Mouse (Mus musculus) left cerebral cortex, adult 11 months (tissue): ENCODE data around the gene Spata3.
"Not testable (repeated sequence)": the region's sequence is repeated elsewhere in the genome, so short reads cannot be mapped to it uniquely, and the experiment has no call there.

Experiments
- DNase-seq: peaks from one replicate; pipeline ENCODE4 v3.0.0; 2022; ENCODE audit warnings: low spot score

The Spata3 gene

DNA sequence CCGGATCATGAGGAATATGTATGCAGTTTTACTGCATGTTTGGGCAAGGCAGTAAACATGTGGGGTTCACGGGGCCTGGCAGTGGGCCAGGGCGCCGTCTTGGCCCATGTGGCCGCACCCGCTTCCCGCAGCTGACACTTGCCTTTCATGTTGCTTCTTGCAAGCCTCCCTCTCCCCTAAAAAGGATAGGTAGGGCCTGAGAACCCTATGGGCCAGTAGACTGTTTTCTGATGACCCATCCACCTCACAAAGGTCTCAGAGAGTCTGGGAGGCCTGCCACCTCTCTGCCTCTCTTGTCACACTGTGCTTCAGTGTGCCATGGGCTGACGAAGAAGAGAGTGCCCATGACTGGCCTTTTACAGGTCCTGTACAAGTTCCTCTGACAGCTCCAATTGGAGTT, at the start of gene Spata3:
Gene Spata3, plus strand, starts transcription at position 301 of the 400 bp plus-strand sequence.
- DNase-seq: no peak

DNA sequence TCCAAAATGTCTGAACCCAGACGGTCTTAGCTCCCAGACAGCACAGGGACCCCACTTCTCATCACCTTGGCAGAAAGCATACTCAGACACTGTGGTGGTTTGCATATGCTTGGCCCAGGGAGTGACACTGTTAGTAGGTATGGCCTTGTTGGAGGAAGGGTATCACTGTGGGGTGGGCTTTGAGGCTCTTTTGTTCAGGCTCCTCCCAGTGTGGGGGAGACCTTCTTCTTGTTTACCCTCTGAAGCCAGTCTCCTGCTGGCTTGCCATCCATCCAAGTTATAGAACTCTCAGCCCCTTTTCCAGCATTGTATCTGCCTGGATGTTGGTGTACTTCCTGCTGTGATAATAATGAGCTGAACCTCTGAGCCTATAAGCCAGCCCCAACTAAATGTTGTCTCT, 47.5 kb upstream of the Spata3 start:
- DNase-seq: no peak

DNA sequence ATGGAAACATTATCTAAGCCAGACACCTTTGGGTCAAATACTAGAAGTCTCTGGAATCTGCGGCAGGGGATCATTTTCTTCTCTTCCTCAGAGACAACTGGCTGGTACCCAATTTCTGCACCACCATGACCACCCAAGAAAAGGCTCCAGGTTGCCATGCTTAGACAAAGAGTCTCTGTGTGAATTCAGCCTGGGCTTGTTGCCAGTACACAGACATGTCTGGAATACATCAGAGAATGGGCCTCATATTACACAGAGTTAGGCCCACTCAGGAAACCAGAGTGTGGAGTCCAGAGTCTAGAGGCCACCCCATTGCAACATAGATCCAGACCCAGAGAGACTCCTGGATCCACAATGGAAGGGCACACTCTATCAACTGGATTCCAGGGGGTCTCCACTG, 47.1 kb upstream of the Spata3 start:
- DNase-seq: peak; percentile 29

DNA sequence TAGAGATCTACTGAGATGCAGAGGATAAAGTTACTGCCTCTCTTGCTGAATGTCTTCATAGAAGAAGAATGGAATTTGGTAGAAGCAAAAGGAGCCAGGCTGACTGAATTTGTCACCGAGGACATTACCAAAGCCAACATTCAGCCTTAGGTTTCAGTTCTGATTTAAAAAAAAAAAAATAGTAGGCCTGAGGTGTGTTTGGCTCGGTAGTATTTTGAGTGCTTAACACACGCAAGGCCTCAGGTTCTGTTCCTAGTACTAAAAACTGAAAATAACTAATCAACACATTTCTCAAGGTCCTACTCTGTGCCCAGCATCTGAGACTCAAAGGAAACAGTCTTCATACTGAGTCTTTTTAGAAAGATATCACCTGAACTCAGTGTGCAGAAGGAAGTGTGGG, 45.5 kb upstream of the Spata3 start:
- no peak for DNase-seq

DNA sequence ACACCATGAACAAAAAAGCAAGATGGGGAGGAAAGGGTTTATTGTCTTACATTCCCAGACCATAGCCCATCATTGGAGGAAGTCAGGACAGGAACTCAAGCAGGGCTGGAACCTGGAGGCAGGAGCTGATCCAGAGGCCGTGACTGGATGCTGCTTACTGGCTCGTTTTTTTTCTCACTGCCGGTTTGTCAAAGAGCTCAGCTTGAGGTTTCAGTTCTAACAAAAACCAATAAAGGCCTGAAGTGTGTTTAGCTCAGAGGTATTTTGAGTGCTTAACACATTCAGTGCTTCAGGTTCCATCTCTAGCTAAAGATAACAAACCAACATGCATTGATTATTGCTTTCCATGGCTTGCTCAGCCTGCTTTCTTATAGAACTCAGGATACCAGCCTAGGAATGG, 44.3 kb upstream of the Spata3 start:
- no peak for DNase-seq

DNA sequence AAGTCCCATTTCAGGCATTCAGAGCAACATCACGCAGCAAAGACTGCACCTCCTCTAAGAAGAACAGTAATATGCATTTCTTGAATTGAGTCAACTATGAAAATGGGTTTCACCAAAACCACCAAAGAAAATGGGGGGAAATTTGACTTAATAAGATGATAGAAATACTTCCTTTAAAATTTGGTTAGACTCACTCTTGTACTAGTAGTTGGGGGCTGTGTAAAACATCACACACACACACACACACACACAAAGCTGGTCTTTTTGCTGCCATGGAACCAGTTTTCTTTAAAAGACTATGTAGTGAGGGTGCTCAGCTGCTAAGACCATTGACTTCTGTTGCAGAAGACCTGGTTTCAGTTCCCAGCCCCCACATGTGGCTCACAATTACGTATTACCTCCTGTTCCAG, 43.1 kb upstream of the Spata3 start:
- DNase-seq: no peak

DNA sequence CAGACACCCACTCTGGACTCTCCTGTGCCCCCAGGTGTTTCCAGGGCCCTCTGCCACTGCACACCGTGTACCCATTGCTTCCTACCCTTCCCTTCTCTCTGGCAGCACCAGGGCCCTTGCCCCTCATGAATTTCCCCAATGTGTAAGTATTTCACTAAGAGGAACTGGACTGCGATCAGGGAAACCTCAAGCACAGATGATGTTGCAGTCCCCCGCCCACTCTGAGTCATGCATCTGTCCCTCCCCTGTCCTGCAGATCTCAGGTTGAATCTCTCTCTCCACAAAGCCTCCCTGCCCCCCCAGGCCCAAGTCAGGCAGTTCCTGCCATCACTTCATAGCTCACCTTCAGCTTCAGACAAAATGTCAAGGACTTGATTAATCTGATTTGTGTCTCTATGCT, 38.9 kb upstream of the Spata3 start:
- DNase-seq: no peak

DNA sequence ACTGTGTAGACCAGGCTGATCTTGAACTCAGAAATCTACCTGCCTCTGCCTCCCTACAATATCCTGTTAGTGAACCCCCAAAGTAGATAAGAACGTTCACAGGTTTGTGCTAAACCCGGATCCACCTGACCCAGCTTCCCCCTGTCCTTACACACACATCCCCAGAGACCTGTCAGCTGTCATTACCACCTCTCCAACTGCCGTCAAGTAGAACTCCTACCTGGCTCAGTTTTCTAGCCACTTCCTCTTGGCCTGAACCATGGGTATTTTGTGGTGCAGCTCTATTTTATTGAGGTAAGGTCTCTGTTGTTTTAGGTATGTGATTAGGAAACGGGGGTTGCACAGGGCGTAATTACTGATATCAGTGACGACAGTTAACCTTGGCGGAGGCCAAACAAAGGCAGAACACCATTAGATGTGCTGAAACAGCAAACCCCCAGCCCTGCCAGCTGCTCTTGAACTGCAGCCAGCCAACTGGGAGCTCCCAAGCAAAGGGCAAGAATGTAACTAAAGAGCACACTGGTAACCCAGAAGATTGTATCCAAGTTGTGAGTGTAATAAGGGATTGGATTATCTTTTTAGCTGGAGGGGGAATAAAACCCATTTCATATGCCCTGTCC, 34.8 kb upstream of the Spata3 start:
- DNase-seq: no peak

DNA sequence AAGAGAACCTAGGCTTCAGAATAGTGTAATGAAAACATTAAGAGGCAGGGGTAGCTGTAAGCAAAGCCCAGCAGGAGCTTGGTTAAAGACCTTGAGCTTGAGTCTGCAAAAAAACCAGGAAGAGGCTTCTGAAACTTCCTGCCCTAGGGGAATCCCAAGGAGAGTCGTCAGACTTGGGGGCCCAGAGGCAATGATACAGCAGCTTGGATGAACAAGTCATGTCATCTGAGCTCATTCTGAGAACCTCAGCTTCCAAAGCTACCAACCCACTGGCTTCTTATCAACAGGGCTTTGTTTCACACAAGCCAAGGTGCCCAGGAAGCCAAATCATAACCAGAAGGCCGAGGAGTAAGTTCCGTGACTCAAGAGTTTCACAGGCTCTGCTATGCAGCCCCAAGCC, 30.8 kb upstream of the Spata3 start:
- no peak for DNase-seq

DNA sequence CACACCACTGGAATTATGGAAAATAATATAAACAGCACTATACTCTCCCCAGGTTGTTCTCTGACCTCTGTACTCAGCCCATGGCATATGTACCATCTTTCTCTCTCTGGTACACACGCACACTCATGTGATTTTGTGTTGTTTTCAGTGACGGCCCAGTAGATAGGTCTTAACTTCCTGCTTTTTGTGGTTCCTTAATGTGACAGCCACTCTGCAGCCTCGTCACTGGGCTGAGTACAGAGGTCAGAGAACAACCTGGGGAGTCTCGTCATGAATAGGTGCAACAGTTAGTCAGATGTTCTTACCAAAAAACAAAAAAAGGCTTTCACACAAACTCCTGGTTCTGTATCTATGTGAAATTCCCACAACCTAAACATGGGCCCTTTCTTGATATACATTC, 28.3 kb upstream of the Spata3 start:
- DNase-seq: no peak

DNA sequence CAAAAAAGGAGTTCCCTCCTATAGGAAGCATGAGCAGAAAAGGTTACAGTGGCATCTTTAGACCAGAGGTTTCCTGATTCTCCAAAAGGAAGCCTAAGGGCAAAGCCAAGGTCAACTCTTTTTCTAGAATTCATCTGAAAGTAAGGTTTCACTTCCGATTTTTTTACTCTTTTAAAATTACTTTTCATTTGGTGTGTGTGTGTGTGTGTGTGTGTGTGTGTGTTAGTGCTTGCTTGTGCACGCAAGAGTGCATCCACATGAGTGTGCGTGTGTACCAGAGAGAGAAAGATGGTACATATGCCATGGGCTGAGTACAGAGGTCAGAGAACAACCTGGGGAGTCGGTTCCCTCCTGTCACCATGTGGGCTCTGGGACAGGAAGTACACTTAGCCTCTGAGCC, 27.7 kb upstream of the Spata3 start:
- not testable (repeated sequence) for DNase-seq

DNA sequence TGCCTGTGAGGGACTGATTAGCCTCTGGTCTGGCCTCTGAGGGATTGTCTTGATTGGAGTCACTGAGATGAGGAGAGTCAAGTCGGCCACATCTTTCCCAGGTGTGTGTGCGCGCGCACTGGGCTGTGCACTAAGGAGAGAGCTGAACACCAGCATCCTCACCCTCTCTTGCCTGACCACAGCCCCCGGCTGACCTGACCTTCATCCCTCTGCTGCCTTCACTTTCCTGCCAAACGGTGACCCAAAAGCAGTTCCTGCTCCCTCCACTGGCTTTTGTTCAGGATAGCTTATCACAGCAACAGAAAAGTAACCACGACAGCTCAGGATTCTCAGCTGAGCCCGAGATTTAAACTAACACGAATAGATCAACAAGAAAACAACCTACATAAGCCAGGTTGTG, 24.4 kb upstream of the Spata3 start:
- no peak for DNase-seq

DNA sequence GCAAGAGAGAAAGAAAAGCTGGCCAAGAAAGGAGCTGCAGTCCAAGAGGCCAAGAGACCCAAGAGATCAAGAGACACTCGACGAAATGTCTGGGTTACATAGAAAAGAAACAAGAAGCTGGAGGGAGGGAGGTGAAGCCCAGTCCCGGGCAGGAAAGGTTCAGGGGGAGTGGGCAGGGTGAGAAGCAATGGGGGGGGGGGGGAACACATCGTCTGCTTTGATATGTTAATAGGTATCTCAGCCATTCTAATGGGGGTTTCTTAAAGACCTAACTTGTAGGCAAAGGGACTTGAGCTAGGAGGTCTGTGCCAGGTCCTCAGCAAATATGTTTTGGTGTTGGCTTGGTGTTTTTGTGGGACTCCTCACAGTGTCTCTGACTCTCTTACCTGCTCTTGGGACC, 23.1 kb upstream of the Spata3 start:
- no peak for DNase-seq

DNA sequence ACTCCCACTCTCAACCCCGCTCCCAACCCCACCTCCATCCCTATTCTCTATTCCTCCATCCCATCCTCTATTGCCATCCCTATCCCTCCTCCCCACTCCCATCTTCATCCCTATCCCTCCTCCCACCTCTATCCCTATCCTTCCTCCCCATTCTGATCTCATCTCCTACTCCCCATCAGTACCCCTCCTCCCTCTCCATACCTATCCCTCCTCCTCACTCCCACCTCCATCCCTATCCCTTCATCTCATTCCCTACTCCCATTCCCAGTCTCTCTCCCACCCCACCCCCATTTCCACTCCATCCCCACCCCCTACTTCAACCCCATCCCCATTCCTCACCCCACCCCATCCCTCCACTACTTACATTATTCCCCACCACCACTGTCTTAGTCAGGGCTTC, 19.4 kb upstream of the Spata3 start:
- DNase-seq: no peak

DNA sequence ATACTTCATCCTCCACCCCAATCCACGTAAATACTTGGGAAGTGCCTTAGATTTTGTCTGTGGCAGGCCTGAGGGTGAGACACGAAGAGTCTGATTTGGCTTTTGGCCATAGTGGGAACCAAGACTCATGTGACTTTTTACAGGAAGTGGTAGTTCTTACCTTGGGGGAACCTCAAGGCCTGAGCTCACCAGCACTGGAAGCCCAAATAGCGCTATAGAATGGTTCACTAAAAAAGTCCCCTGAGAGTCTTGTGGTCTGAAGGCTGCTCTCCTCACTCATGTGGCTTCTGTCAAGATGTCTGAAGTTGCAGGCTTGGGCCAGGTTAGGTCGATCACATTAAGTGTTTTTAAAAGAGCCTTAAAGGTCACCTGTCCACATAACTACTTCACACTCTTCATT, 18.6 kb upstream of the Spata3 start:
- no peak for DNase-seq

DNA sequence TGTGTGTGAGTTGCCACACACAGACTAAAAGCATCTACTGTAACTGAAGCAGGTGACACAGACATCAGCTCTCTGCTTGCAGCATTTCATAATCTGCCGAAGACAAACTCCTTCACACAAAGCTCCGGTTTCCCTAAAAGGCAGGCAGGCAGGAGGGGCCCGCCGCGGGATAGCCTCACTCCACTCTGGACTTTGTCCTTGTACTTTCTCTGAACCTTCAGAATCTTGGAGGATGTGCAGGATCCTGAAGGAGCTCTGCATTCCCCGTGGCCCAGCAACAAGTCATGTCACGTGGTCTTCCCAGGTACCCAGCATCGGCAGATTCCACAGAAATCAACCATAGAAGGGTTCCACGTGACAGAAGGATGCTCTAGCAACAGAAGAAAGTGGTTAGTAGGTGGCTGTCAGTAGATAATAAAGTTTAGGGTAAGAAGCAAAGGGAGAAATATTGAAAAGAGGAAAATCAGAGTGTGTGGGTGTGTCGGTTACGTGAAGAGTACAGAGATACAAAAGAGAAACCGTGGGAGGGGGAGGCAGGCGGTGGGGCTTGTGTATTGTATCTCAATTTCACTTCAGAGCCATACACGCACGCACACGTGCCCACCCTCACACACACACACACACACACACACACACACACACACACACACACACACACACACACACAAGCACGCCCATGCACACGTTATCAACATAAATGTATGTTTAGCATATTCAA, 16.6 kb upstream of the Spata3 start:
- DNase-seq: peak; percentile 42

DNA sequence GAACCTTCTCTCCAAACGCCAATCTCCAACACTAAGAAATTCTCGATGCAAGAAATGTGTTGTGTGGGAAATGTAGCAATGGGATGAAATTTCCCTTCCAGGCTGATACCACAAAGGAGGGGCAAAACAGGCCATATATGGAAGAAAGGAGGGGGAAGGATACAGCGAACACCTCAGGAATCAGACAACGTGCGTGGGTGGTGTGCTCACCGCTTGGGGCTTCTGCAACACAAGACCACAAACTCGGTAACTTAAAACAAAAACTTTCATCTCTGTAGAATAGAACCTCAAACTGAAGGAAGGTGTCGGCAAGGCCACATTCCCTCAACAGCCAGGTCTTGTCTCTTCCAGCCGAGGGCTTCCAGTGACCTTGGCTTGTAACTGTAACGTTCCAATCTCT, 11.1 kb upstream of the Spata3 start:
- DNase-seq: no peak

DNA sequence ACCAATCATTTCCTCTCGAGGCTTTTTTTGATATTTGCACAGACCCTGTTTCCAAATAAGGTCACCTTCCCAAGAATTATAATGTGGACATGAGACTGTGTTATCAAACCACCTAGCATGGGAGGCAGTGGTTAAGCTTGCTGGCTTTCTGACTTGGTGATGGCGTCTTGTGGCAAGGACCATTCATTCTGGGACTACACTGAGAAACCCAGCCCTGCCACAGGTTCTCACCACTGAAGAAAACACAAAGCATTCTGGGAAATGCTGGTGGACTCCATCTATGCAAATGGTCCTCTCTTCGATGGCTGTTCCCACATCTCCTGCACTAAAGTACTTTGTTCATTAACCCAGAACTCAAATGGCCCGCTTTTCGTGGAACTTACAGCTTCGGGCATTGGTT, 10.6 kb upstream of the Spata3 start:
- no peak for DNase-seq

DNA sequence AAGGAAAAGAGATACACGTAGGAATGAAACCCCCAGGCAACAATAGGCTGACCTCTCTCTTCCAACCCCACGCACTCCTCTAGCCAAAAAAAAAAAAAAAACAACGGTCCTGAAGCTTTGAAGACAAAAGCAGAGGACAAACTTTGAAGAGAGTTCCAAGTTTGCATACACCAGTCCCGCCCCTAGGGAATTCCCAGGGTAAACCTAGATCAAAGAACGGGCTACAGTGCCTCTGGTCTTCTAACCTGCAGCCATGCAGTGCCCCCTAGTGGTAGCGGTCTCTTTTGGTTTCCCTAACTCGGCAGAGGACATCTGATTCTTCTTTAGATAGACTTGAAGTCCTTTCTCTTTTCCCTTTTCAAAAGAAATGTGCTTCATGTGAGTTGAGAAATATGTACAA, 8.8 kb upstream of the Spata3 start:
- peak; percentile 79 for DNase-seq

DNA sequence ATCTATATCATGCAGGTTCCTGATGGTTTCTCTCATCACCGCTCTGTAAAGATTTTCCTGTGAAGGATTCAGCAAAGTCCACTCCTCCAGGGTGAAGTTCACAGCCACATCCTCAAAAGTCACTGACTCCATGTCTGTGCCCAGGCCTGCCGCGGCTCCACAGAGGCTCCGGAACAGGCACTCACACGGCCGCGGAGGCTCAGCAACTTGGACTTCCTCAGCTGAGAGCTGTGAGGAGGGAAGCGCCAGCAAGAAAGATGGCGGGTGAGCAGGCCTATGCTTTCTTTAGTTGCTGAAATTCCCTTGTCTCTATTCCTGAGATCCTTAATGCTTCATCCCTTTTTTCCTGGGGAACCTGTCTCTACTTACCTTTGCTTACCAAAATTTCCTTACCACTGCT, 858 bp upstream of the Spata3 start:
- DNase-seq: not testable (repeated sequence)

DNA sequence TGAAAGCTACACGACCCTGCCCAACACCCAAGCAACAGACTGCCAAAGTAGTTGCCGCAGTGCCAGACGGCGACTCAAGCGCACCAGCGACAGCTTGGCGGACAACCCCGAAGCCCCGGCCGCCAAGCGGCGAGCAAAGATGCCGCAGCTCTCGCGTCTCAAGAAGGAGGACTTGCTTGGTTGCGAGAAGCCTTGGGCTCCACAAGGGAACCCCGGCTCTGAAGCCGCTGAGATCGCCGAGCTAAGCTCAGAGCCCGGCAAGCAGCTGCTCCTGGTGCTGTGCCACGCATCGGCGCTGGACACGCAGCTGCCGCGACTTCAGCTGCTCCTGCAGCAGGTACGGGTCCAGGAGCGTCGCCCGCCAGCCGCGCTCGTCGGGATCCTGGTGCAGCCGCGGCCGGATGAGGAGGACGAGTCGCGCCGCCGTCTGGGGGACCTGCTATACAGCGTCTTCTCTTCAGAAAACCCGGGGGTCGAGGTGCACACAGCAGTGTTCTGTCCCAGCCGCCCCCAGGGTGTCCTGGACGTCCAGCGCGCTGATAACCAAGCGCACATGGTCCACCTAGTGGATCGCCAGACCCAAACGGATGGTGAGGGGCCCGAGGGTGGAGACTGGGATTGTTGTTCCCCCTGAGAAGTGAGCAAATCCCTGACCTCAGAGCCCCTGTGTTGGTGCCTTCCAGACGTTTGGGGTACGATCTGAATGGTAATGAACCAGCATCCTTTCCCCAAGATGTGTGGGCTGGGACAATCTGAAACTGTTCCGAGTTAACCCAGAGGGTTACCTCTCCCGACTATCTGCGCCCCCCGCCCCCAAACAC, 1.8 kb downstream of the Spata3 start:
- no peak for DNase-seq

DNA sequence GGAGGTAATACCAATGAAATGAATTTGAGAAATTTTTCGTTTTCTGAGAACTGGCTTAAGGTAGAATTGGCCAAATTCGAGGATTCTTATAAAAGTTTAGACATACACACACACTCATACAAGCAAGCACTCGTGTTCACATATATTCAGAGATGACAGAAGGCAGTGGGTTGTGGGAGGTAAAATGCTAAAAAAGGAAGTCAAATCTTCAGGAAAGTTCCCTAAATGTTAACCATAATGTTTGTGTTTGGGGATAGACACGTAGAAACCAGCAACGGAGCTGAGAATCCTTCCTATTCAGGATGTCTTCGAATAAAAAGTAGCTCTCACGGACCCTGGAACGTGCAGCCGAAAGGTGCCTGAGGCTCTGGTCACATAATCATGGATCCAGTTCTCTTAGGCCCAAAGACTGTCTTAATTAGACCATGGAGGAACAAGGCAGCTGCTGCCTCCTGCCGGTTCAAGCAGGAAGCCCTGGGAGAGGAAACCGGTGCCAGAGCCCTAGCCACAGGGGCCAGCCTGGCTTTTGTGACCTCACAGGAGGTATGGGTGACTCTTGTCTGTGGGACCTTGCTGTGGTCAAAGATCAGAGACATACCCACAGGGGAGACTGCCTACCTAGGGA, 4.9 kb downstream of the Spata3 start:
- no peak for DNase-seq
